Mouse (Mus musculus): ENCODE data around the gene Zfp114.

Gene Zfp114

DNA sequence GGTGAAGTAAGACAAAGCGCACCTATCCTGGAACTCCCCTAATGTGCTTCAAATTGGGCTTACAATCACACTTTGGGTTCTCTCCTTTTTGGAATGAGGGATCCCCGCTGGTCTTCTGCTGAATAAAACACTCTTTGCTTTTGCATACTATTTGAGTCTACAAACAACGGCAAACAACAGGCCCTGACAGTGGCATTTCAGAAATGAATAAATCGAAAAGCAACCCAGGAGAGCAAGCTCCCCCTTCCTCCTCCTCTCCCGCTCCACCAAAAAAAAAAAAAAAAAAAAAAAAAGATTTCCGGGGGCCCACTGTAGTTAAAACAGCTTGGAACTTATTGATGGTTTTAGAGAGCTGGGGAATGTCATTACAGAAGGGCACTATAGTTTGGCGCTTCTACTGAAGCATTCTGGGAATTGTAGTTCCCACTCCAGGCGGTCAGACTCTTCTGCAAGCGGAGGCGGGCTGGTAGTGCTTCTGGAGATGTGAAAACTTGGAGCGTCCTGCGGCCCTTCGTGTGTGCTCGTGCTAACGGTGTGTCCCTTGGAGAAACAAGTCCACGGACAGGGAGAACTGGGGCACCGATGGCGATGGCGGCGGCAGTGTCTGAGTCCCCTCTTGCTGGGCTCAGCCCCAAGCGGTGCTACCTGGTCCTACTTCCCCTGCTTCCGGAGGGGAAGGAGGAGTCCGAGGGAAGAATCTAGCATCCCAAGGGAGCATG is at the start of gene Zfp114:
Zfp114 (plus strand) TSS at position 443 of the 719 bp plus-strand sequence.
- peak; percentile 3 for DNase-seq (ENCODE audit: low read depth, low spot score)

DNA sequence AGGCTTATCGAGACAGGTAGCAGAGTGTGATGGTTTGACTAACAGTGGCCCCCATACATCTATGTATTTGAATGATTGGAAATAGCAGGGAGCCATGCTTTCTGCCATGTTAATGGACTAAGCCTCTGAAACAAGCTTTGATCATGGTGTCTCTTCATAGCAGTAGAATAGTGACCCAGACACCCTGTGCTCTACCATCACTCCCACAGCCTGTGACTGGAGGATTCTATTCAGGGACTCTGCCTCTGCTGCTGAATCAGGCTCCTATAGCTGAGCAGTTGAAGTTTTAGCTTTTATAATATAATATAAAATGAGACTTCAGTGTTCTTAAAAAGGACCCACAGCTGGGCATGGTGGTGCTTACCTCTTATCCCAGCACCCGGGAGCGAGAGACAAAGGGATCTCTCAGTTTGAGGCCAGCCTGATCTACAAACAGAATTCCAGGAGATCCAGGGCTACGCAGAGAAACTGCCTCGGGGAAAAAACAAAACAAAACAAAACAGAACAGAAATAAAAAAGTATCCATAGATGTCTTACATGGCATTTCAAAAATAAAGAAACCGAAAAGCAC is 41.4 kb upstream of the Zfp114 start:
- no peak for DNase-seq (ENCODE audit: low read depth, low spot score)

DNA sequence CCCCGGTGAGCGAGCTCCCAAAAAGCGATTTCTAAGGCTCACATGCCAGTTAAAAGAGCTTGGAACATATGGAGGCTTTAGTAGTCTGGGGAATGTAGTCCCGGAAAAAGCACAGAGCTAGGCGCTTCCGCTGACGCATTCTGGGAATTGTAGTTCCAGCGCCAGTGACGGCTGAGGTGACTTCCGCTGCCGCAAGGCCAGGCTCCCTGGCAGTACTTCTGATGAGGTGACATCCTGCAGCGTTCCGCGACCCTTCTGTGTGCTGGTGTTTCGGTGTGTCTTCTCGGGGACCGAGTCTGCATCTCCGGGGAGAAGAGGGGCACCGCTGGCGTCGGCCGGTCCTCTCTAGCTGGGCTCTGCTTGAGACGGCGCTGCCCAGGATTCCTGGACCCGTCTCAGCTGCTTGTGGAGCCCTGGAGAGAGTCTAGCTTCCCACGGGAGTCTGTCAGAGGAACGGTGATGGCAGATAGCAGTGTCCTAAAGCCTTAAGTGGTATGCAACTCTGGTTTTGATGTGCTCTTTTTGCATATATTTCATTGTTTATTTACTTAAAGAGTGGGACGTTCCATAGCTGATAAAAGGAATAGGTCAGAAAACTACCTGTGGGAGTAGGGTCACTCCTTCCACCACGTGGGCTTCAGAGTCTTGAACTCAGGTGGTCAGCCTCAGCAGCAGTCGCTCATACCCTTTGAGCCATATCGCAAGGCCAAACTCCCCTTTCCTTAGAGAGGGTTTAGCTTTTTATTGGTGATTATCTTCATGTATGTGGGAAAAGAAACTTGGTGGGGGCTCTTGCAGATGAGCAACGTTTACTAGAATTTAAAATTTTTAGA is 40.6 kb upstream of the Zfp114 start, which contains the start of gene Zfp235:
Zfp235 (plus strand) TSS at position 174 of the 833 bp plus-strand sequence.
- DNase-seq (ENCODE audit: low read depth, low spot score): peak; percentile 80

DNA sequence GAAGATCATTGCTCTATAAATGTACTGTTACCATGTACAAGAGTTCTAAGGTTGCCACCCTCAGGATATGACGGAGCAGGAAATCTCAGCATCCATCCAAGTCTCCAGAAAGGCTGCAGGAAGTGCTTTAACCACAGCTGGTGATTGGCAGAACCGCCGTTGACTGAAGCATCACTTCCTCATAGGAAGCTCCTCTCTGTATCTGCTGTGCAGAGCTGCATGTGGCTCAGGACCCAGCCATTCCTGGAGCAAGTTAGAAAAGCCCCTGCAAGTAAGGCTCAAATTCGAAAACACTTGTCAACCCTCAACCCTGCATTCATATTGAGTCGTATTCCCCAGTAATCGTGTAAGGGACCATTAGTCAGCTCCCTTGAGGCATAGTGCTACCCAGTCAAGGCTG is 32.3 kb upstream of the Zfp114 start:
- DNase-seq (ENCODE audit: low read depth, low spot score): no peak

DNA sequence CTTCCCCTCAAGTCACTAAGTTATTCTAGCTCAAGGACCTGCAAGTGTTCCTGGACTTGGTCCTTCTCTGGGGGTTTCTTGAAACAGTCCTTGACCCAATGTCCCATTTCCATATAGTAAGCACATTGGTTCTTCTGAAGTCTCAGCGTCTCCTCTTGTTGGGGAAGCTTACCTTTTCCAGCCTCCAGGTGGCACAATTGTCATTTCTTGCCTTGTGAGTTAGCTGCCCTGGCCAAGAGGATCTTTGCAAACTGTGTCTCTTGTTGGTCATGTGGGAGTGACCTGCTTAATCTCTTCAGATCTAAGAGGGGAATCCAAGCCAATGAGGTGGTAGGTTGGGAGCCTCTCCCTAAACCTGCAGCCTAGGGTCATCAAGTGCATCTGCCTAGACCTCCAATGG is 21.6 kb upstream of the Zfp114 start:
- no peak for DNase-seq (ENCODE audit: low read depth, low spot score)

DNA sequence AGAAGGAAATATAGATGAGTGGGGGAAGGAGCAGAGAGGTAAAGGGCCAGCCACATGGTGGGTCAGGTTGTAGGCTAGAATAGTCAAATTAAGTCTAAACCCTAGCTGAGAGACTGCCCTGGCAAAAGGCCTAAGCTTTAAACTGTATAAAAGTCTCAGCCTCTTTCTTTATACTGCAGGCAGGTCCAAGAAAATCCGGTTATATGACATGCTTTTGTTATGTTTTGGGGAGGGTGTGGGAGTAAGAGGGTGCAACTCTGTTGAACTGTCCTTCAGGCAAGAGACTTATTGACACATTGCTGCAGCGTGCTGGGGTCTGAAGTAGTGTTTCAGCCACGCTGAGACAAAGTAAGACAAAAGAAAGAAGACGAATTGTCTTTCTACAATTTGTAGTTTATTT is 2.7 kb upstream of the Zfp114 start:
- no peak for DNase-seq (ENCODE audit: low read depth, low spot score)

DNA sequence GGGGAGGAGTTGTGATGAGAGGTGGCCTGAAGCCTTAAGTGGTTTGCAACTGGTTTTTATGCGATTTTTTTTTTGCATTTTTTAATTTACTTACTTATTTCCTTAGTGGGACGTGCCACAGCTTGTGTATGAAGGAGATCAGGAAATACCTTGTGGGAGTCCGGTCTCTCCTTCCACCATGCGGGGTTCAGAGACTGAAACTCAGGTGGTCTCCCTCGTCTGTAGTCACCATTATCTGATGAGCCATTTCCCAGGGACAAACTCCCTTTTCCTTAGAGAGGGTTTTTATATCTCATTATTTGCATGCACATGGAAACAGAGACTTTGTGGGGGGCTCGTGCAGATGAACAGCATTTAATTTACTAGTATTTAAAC is 464 bp downstream of the Zfp114 start:
- DNase-seq (ENCODE audit: low read depth, low spot score): no peak

DNA sequence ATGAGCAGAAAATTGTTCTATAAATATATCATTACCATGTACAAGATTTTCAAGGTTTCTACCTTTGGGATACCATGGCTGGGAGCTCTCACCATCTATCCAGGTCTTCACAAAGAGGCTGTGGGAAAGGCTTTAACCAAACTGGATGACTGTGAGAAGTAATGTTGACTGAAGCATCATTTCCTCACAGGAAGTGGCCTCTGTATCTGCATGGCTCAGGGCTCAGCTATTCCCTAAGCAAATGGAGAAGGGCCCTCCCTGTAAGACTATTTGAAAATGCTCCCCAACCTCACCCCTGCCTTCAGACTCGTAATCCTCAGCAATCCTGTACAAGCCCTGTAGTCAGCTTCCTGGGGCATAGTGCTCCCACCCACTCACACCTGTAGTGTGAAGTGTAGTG is 12.8 kb downstream of the Zfp114 start:
- DNase-seq (ENCODE audit: low read depth, low spot score): no peak

DNA sequence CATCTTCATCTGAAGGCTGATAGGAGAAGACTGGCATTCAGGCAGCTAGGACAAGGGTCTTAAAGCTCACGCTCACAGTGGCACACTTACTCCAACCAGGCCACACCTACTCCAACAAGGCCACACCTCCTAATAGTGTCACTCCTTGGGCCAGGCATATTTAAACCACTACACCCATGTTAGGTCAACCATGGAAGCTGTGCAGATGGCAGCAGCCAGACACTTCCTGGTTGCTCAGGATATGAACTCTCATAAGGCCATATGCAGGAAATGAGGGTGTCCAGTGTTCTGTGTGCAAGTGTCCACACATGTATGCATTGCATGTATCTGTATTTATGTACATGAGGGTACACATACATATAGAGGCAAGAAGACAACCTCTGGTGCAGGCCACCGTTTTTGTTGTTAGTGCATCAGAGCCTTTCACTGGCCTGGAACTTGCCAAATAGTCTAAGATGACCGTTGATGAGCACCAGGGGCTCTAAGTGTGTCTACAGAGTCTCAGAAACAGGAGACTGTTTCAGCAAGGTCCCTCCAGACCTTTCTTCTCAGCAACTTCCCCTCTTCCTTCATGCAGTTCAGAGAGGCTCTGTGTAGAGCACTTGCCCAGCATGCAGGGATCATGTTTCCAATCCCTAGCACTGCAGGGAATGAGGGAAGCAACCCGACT is 14.2 kb downstream of the Zfp114 start:
- no peak for DNase-seq (ENCODE audit: low read depth, low spot score)

DNA sequence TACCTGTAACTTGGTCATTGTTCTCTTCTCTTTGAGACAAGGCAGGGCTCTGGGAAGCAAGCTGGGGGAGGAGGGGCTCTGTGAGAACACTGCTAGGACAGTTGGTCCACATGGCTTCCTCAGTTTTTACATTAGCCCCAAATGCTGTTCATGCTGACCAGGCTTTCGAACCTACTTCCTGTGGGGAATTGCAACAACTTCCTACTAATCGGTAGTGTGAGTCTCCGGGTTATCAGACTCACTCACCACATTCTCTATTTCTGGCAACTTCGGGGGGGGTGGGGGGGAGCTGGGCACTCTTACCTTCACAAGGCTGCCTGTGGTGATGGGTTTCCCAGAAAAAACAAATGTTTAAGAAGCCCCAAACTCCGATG is 14.7 kb downstream of the Zfp114 start:
- no peak for DNase-seq (ENCODE audit: low read depth, low spot score)

DNA sequence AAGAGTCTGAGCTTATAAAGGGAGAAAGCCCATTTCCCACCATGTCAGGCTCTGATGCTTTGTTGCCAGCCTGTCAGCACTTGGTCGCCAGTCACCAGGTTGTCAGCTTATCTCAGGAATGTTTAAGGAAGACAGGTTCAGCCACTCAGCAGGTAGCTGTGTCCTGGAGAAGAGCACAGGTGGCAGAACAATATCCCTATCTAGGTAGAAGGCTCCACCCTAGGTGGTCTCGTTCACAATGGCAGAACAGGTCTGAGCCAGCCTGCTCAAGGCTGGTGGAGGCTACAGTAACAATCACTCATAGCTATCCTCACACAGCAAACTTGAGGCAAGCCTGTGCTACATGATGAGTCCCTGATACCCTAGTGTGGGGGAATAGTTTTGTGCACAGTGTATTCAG is 16.5 kb downstream of the Zfp114 start:
- no peak for DNase-seq (ENCODE audit: low read depth, low spot score)

DNA sequence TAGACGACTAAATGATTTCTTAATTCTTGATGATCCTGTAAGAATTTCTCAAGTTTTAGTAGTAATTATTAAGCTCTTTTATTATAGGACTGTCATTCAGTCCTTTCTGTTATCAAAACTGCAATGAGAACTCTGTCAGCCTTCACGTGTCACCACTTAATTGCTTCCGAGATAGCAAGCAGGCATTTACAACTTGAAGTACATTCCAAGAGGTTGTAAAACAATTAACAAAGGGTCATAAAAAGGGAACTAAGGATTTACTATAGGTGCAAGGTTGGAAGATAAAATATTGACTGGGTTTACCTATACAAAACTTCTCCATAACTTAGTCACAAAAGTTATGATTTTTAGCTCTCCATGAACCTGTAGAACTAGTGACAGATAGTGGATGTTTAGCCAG is 18.3 kb downstream of the Zfp114 start:
- no peak for DNase-seq (ENCODE audit: low read depth, low spot score)

DNA sequence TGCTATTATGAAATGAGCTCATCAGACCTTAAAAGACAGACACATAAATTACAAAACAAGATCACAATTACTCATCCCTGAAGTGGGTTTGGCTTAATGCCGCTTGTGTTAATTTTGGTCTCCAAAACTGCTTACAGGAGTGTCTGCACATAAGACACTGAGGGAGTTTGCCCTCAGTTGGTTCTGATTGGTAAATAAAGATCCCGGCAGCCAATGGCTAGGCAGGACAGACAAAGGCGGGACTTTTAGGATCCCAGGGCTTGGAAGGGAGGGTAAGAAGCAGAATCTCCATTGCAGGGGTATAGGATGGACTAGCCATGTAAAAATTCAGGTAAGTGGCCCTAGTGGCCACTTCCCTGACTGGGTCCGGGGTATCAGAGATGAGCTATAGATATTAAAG is 22.1 kb downstream of the Zfp114 start:
- no peak for DNase-seq (ENCODE audit: low read depth, low spot score)

DNA sequence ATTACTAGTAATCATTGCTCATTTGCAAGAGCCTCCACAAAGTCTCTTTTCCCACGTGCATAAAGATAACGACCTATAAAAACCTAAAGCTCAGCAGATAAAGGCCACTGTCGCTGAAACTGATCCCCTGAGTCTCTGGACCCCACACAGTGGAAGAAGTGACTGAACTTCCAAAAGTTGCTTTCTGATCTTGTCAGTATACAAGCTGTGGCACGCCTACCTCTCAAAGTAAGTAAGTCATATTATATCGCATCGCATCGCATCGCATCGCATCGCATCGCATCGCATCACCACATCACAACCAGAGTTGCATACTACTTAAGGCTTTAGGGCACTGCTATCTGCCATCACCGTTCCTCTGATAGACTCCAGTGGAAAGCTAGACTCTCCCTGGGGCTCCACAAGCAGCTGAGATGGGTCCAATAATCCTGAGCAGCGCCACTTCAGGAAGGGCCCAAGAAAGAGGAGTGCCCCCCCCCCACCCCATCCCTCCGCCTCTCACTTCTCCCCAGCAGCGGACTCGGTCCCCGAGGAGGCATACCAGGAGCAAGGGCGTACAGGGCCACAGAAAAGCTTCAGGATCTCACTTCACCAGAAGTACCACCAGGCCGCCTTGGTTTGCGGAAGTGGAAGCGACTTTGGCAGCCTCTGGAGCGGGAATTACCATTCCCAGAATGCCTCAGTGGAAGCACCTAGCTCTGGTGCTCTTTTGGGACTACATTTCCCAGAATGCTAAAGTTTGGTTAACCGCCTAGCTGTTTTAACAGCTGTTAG is 32.8 kb downstream of the Zfp114 start:
- DNase-seq (ENCODE audit: low read depth, low spot score): peak; percentile 66

DNA sequence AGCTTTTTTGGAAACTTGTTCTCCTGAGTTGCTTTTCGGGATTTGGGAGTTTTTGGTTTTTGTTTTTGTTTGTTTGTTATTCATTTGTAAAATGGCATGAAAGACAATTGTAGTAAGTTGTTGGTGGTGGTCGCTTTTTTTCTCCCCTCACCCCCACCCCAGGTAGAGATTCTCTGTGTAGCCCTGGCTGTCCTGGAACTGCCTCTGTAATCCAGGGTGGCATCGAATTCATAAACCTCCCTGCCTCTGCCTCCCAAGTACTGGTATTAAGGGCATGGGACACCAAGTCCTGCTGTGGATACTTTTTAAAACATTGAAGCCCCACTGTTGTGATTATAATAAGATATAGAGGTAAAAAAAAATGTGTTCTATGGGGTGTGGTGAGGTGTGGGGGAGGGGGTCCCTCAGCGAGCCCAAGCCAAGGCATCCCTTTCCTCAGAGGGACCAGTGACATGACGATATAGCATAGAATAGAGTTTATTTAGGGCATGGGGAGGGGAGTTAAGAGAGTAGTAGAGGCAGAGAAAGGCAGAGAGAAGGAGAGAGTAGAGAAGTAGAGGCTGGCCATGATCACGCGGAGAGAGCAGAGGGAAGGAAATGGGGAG is 33.5 kb downstream of the Zfp114 start:
- DNase-seq (ENCODE audit: low read depth, low spot score): no peak

DNA sequence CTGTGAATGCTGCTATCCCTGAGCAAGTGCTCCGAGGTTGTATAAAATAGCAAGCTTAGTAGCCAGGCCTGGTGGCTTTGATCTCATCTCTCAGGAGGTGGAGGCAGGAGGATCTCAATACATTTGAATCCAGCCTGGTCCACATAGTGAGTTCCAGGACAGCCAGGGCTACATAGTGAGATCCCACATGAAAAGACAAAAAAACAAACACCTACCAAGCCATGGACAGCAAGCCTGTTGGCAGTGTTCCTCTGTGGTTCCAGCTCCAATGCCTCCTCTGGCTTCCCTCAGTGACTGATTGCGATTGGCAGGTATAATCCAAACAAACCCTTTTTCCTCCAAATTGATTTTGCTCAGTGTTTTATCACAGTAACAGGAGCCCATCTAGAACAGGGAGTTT is 35.4 kb downstream of the Zfp114 start:
- no peak for DNase-seq (ENCODE audit: low read depth, low spot score)

DNA sequence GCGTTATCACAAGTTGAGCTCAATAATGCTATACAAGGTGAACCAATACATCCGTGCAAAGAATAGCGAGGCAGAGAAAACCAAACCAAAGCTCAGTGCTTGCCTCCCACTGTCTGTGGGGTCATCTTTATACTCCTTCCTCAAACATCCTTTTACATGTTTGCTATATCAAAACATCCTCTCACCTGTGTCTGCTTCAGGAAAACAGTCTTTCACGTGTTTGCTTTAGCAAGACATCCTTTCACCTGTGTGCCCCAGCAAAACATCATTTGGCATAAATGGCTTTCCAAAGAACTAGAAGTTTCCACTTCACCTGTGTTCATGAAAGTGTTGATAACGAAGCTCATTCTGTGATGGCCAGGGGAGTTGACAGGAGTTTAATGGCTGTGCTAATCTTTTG is 36.5 kb downstream of the Zfp114 start, which contains the start of gene Zfp111:
Zfp111 (minus strand) TSS at position 101 of the 400 bp plus-strand sequence.
- no peak for DNase-seq (ENCODE audit: low read depth, low spot score)
